Mouse (Mus musculus) yolk sac, embryonic 10.5 days (tissue): Measurements from ENCODE around the gene Kifc3.
"Not testable (repeated sequence)": the region's sequence is repeated elsewhere in the genome, so short reads cannot be mapped to it uniquely, and the experiment has no call there.

ENCODE experiments used
- DNase-seq: peaks from one replicate; pipeline ENCODE4 v3.0.0-alpha.2; 2017; ENCODE audit warnings: low spot score

Kifc3 gene

DNA sequence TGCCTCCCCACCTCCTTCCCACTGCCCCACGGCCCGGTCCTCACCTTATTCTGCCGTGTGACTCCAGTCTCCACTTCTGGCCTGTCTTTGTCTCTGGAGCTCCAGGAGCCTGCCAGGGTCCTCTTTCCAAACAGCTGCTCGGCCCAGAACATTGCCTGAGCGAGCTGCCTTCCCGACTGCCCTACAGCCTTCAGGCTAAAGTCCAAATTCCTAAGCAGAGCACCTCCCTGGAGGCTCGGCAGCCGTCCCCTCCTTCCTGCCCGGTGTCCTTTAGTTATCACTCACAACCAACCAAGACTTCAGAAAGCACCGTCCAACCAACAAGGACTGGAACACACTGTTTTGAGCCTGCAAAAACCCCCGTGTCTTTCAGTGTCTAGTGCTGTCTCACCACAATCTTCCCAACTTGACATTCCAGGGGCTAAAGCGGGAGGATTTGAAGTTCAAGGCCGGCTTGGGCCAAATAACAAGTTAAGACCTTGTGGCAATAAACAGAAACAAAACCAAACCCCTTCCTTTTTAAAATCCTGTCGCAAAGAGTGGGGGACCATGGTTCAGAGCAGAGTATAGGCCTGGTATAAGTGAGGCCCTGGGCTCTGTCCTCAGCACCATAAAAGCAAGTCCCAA, at the start of gene Kifc3:
Gene Kifc3 (minus strand): TSS at position 164 of the 627 bp plus-strand sequence.
- peak; percentile 85 for DNase-seq

DNA sequence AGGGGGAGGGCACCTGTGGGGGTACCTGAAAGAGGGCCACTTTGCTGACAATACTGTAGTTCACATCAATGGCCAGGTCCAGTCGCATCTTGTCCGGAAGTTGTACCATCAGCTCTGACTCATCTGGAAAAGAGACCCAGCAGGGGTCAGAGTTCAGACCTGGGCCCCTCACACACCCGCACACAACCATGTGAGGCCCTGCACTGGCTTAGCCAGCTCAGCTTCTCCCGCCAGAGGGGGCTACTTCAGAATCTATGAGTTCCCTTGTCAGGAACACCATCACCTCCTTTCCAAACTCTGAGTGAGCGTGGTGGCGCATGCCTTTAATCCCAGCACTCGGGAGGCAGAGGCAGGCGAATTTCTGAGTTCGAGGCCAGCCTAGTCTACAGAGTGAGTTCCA, 49.4 kb upstream of the Kifc3 start:
- DNase-seq: peak; percentile 67

DNA sequence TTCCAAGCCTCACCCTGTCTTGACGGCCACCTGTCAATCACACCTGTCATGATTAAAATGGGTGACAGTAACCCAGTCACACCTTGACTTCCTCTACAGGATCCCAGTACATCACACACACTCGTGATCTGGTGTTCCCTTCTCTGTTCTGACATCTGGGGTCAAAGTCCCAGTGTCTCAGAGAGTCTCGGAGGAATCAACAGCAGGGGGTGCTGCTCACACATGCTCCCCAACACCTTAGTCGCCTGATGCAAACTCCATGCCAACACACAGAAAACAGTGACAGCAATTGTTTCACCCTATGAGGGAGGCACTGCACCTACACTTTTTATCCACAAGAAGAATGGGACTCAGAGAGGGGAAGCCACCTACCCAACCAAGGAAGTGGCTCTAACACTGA, 47.2 kb upstream of the Kifc3 start:
- DNase-seq: no peak

DNA sequence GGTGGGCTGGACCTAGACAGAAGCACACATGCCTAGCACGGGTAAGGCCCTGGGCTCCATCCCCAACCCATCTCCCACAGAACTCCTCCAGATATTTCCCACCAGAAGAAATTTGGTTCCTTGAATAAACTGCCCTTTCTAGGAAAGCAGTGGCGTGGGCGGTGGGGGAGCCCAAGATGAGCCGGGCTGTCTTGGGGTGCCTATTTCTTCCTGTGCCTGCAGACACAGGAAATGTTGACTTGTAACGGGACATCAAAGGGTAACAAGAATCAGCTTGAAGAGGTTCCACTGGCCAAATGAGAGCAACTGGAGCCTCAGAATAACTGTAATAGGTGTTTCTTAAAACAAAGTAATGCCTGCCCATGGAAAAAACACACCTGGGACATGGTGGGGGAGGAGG, 44.7 kb upstream of the Kifc3 start:
- no peak for DNase-seq

DNA sequence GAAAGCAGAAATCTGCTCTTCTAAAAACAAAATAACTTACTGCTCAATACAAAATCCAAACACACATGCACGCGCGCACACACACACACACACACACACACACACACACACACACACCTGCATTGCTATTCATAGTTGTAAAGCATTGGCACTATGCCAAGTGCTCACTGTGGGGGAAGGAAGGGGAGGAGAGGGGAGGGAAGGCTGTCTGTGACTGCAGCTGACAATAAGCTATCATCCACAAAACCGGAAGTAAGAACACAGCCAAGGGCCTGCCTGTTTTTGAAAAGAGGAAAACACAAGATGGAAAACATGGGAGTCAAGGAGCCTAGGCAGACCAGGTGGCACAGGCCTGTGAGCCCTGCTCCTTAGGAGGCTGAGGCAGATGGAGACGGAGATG, 42.6 kb upstream of the Kifc3 start:
- no peak for DNase-seq

DNA sequence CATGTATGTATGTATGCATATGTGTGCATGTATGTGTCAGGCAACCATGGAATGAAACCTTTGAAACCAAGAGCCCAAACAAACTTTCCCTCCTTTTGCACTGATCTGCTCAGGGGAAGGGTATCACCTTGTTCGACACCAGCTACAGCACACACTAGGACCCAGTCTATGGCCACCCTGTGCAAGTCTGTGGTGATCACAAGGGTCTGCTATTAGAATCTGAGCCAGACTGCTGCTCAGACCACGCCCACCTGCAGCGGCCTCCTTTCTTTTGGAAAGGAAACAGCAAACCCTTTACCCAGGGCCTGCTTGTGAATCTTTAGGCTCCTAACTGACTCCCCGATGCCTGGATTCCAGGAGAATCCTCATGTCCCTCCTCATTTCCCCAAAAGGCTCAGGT, 41.2 kb upstream of the Kifc3 start:
- DNase-seq: no peak

DNA sequence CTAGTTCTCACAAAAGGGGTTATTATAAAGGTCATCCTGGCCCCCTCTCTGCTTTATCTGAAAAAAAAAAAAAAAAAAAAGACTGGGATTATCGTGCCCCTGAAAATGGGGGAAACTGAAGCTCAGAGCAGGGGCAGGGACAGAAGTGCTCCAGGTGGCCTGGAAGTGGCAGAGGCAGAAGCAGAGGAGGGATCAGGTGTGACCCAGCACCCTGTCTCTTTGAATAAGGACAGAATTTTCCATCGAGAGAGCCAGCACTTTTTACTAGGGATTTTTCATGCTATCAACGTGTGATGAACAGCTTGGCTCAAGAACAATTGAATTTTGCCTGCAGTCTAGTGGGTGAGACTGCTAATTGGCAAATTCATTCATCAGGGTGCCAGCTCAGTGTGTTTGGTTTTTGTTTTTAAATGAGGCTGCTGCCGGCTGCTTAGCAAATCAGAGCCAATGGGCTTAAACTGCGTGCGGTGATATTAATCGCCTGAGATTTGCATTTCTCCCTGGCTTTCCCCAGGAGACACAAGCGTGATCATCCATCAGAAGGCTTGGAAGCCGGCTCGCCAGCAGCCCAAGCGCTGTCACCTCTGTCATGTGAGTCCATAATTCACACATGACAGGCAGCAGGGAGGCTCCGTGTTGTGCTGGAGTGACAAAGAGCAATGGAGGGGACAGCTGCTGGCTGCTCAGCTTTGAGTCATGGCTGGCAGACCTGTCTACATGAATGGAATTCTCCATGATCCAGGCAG, 40.4 kb upstream of the Kifc3 start:
- no peak for DNase-seq

DNA sequence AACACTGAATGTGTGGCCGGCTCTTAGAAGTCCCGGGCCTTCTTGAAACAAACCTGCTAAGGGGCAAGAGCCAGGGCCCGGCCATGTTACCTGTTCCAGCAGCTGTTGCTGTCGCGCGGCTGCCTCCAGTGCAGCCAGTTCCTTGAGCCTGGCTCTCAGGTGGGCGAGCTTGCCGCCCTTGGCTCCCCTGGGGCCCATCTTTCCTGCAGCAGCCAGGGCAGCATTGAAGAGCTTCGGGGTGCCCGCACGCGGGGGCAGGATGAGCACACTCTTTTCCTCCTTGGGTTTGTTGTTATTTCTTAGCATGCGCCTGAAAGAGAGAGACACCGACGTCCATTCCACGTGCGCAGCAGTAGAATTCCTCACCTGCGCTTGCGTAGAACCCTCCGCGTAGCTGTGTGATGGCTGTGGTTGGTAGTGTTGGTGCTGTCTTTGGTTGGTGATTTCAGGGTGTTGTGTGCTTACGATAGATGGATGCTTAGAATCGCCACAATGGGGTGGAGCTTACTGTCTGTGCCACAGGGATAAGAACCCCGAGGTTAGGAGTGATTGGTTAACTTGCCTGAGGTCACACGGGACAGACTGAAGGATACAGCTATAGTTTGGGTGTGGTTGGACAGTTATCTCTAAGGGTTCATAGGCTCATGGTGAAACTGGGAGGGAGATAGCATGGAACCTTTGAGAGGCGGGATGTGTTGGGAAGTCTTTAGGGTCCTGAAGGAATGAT, 39.6 kb upstream of the Kifc3 start:
- DNase-seq: no peak

DNA sequence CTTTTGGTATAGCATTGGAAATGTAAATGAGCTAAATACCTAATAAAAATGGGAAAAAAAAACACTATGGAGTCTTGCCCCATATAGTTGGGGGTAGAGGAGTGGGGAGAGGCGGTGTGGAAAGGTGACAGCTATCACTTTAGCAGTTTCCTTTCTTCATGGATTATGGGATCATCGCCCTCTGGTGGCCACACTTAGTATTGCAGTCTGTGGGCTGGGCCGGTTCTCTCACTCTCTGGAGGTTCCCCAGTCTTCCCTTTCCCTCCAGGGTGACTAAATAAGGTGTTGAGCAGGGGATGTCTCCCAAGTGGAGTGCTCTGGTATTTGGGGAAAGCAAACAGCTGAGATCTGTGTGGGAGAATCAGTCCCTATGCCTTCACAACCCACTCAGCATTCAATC, 33.1 kb upstream of the Kifc3 start:
- peak; percentile 49 for DNase-seq

DNA sequence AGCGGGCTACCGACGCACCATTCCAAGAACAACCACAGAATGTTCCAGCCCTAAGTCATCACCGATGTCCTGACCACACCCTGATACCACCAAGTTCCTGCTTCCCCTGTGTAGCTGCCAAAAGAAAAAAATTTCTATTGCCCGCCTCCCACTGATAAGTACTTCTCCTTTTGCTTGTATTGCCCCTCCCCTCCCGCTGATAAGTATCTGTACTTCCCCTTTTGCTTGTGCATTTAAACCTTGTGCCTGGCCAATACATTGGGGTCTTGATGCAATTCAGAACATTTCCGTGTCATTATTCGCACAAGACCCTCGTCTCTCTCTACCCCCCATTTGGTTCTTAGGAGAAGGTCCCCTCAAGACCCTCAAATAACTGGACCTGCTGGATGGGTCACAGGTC, 27.5 kb upstream of the Kifc3 start:
- not testable (repeated sequence) for DNase-seq

DNA sequence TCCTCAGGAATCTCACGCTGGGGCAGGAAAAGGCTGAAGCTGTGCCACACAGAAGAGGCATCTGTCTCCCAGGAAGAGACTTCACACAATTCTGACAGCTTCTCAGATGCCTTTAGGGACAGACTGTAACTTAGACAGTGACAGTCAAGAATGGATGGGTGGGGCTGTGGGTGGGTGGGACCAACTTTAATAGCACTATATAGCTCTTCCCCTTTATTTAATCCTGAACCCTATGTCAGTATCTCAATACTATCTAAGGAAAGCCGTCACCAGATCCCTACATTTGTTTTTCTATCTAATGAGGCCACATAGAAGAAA, 24.5 kb upstream of the Kifc3 start:
- DNase-seq: no peak

DNA sequence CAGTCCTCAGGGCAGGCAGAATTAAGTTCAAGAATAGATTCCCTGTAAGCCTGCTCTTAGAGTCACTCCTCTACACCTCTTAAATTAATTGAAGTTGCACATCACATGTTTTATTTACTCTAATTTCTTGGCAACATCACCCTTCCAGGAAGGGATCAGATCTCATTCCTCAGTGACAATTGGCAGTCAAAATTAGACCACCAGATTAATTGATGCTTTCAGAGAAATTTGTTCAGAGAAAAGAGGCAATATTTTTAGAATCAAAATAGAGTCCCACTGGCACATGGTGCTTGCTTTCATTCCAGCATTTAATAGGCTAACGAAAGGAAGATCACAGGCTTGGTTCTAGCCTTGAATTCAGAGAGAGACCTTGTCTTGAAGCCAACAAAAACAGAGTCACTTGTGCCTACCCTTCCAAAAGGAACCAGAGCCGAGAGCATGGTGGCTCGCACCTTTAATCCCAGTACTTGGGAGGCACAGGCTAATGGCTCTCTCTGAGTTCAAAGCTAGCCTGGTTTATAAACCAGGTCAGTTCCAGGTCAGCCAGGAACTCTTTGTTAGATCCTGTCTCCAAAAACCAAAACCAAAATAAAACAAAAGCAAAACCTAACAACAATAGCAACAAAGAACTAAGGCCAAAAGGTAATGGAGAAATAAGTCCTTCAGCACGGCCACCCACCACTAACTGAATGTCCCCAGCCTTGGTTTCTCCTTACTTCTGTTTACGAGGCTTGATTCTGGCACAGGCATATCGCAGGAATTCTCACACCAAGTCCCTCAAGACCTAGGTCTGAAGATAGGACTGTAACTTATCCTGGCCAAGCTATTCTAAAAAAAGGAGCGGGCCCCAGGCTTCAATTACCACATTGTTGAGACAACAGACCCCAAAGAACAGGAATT, 23.9 kb upstream of the Kifc3 start:
- DNase-seq: no peak

DNA sequence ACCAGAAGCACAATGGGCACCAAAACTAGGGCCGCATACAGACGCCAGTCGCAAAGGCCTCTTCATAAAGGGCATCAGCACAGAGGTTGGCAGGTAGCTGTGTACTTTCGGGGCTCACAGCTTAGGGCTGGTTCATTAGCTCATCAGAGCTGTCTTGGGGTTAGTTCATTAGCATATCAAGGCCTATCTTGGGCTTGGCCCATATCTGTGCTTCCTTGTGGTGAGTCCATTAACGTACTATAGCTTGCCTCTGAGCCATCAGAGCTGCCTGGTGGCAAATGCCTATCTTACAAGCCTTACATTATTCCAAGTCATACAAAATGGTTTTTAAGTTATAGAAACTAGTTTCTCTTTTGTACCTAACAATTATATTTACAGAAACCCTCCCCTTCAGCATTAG, 21.4 kb upstream of the Kifc3 start:
- DNase-seq: no peak

DNA sequence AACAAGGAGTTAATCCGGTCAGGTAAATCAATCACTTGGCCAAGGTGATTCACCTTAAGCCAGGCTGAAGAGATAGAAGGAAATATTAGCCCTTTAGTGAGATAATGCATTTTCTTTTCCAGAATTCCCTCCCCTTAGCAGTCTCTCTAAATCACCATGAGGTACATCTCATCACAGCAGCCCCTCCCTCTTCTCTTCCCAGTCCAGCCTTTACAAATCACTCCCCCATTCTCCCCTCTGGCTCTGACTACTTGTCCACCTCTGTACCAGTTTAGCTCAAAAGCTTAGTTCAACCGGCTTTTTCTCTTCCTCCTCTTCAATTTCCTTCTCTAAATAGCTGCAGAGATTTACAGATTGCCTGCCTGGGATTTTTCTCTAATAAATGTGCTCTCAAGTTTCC, 18.4 kb upstream of the Kifc3 start:
- DNase-seq: no peak

DNA sequence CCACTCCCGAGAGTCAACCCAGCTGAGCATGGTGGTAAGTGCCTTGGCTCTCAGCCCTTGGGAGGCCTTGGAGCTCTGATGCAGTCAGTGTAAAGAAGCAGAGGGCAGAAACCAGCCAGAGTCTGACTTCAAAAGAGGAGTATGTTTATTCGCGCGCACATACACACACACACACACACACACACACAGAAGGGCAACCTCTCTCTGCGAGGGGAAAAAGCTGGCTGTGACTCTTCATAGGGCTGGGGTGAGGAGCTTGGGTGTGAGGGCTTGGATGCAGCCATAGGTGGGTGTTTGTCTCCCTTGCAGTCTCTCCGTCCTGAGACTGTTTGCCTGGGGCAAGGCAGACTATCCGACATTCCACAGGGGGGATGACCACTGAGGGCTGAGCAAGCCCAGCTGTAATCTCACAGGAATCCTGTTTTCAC, 18.0 kb upstream of the Kifc3 start:
- peak; percentile 76 for DNase-seq

DNA sequence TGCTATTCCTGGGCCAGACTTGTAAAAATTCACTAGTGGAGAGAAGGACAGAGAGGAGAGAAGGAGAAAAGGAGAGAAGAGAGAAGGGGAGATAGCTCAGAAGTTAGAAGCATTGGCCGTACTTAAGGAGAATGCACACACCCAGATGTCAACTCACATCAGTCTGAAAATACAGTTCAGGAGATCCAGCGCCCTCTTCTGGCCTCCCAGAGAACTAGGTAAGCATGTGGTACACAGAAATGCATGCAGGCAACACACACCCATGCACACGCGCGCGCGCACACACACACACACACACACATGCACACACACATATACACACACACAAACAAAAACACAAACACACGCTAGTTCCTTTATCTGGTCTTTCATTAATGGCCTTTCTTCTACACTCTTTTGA, 17.0 kb upstream of the Kifc3 start:
- DNase-seq: no peak

DNA sequence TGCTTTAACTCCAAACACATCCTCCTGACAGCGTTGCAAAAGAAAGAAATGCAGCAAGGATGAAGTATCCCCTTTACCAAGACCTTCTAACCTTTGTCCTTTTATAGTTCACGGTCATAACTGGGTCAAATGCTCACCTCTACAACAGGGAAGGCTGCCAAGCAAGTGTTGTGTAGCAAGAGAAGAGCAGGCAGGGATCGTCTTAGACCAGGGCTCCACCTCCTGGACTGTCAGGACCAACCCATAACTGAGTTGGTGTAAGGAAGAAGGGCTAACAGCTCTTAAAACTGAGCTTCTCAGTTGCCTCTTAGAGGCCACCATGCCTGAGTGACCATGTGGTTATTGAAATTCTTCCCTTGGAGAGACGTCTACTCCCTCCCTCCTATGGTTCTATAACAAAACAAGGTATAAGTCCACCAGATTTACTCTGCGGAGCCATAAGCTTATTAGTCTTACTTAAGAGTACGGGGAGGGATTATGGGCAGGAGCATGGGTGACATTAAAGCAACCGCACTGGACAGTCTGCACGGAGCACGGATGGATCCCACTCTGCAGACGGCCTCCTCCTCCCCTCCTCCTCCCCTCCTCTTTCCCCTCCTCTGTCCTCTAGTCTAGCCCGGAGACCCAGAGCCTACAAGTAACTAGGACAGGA, 13.2 kb upstream of the Kifc3 start:
- no peak for DNase-seq

DNA sequence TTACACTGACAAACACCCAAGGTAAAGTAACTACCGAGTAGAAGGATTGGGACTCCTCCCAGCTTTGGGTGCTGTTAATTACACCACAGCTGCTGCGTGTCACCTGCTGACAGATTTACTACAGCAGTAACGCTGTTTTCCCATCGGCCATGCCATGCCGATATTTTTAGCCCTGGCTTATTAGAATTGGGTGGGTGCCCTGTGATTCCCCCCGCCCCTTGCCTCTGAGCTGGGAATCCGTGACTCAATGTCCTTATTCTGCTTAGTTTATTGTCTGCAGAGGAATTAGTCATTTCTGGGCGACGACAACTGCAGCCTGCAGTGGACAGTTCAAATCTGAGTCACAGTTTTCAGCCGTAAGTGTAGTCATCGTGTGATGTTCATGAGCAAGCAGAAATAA, 7.3 kb upstream of the Kifc3 start:
- DNase-seq: no peak

DNA sequence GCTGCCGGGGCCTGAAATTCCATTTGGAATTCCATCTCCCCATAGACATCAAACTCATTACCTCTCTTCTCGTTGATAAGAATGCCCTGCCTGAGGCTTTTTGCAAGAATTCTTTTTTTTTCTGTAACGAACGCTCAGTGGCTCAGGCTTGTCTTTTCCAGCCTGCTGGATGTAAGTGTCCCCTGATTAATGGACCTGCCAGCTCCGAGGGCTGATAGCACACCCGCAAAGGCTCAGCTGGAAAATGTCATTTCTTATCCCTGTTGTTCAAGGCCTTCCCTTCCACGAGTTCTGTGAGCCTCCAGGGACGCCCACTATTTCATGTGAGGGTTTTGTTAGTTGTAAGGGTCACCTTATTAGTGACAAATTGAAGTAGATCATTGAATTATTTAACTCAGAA, 3.3 kb upstream of the Kifc3 start:
- no peak for DNase-seq

DNA sequence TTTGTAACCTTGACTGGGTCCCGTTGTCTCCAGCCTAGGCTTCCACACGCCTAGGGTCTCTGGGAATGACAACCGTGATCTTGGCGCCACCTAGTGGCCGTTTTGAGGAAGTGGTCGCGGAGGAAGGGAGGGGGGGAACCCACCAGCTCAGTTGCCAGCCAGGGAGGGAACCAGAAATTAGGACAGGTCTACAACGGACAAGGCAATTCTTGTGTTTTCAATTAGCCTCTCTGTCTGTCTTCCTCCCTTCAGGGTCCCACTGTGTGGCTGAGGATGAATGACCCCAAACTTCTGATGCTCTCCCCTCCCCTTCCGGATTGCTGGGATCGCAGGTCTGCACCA, 1.4 kb upstream of the Kifc3 start:
- DNase-seq: peak; percentile 65

DNA sequence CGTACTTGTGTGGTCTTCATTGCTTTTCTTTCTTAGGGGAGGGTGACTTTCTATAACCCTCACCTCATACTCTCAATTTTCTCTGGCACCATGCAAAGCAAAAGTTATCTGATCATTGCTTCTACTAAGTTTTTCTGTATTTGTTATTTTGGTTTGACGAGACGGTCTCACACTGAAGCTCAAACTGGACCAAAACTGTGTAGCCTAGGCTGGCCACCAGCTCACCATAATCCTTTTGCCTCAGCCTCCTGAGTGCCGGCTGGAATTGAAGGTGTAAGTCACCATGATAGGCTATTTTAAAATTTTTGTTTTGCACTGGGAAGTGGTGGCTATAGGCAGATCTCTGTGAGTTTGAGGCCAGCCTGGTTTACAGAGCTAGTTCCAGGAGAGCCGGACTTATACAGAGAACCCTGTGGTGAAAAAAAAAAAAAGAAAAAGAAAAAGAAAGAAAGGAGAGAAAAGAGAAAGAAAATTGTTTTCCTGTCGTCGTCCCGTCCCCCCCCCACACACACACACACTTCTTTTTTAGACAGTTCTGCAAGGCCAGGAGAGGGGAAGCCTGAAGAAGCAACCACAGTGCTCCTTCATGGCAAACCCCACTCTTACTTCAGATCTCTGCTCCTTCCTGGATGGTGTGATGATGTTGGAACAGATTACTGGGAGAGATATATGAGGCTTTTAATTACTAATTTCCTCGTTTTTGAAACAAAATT, 870 bp upstream of the Kifc3 start:
- DNase-seq: no peak
